Mouse (Mus musculus) adrenal gland, postnatal 10 days (tissue): Measurements from ENCODE around the gene Dand5. TPM values are rescaled to one million over a fixed set of nuclear protein-coding genes. Genes with fewer than 3 reads are reported as not detected.
"Not testable (repeated sequence)": the region's sequence is repeated elsewhere in the genome, so short reads cannot be mapped to it uniquely, and the experiment has no call there.

Experiments
- DNase-seq: peaks from one replicate; pipeline ENCODE4 v3.0.0; 2021; ENCODE audit warnings: mixed read lengths
- total RNA-seq, 2 experiments: library from RNA; stranded (reverse); gene quantifications; 2 replicates each; pipeline ENCODE4 v1.2.3; 2021

Gene Dand5
- total RNA-seq, 2 experiments from 2014 or later: 5.0 to 6.9 TPM

DNA sequence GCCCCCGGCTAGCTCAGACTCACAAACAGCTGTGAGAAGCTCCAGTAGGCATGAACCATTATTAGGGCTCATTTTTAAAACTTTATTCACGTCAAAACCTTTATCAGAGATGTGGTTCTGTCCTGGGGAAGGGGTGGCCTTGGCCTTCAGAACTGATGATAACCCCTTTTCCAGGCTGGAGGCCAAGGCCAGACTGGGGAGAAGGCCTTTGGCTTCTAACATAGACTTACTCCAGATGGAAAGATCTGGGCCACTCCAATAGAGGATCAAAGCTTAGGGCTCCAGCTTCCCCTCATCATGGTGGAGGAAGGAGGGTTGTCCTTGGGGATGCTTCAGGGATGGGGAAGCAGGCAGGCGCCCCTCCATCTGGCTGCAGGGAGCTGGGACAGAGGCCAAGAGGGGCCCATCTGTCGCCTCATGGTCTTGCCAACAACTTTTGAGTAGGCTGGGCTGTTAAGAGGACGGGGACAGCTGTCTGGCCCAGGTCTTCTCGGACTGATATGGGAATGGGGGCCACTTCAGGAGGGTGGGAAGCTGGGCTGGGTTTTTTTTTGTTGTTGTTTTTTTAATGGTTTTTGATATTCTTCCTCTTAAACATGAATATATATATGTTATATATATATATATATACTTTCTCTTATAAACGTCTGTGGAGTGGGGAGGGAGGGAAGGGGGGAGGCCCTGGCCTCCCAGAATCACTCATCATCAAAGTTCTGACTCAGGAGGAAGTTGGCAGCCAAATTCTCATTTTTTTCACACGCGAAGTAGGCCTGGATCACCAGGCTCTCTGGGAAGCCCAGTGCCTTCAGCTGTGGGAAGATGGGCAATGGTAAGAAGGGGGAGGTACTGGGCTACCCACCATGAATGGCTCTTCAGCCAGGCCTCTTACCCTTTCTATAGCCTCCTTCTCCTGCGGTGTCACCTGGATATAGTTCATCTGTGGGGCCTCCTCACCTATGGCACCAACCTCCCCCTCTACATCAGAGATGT is 12.5 kb upstream of the Dand5 start:
- peak; percentile 63 for DNase-seq

DNA sequence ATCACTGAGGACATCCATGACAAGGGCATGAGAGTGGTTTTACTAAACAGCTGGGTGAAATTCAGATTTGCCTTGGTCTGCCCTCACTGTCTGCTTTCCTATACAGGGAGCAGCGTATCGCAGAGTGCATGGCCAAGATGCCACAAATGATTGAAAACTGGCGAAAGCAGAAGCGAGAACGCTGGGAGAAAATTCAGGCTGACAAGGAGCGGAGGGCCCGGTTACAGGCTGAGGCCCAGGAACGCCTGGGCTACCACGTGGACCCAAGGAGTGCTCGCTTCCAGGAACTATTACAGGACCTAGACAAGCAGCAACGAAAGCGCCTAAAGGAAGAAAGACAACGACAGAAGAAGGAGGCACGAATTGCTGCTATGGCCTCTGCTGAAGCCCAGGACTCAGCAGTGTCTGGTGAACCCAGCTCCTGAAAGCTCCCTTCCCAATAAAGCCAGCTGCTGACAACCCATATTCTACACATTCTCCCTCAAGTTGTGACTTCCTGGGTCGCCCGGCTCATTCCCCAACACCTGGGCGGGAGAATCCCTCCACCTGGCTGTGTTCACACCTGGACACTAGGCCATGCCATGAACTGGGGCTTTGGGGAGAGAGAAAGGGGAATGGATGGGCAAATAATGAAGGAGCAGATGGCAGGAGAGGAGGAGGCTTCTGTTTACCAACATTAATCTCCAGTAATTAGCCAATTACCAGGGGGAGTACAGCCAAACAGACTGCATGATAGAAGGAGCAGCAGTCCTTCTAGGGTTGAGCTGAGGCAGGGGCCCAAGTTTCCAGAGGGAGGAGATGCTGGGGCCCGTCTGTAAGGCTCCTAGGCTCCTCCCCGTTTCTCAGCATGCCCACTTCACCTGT is 11.6 kb upstream of the Dand5 start:
- DNase-seq: no peak

DNA sequence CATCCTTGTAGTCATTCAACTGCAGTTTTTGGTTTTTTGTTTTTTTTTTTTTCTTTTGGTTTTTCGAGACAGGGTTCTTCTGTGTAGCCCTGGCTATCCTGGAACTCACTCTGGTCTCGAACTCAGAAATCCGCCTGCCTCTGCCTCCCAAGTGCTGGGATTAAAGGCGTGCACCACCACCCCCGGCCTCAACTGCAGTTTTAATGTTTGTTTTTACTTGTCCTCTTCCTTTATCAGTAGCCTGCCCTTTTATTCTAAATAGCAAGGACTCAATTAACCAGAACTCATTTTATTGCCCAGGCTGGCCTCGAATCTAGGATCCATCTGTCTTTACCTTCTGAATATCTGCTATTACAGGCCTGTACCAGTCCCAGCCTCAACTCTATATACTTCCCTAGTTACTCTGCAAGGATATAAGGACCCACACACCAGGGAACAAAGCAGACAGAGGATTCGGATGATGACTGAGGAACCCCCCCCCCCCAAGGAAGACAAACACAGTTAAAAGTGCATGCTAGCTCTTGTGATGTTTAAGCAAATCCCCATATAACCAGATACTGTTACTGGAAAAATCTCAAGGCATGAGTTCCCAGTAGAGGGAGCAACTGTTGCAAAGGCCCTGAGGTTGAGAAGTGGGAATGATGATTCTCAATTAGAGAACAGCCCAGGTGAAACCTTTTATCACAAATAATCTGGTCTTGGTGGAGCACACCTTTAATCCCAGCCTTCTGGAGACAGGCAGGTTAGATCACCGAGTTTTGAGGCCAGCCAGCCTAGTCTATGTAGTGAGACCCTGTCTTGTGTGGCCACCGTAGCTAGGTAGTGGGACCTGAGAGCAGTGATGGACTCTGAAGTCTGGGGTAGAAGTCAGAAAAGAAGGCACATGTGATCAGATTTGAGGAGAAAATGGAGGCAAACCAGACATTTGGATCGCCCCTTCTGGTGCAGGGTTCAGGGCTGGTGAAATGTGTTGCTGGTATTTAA is 10.4 kb upstream of the Dand5 start:
- no peak for DNase-seq

- peak; percentile 92 for DNase-seq
Measured at GRCm38 (mm10) chr8:84832034-84832717, 9.6 kb upstream of the Dand5 start.

DNA sequence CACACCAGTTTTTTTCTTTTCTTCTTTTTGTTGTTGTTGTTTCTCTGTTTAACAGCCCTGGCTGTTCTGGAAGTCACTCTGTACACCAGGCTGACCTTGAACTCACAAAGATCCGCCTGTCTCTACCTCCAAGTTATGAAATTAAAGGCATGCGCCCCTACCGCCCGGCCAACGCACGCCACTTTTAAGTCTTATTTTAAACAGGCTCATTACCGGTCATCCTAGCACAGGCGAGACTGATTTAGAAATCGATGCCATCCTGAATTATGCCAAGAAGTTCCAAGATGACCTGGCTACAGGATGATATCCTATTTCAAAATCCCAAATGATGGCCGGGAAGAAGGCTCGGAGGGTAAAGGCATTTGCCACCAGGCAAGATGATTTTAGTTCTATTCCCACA is 8.9 kb upstream of the Dand5 start, which contains the start of gene Gadd45gip1:
TSS of gene Gadd45gip1 (plus strand) at position 33 of the 400 bp plus-strand sequence.
- peak; percentile 54 for DNase-seq

DNA sequence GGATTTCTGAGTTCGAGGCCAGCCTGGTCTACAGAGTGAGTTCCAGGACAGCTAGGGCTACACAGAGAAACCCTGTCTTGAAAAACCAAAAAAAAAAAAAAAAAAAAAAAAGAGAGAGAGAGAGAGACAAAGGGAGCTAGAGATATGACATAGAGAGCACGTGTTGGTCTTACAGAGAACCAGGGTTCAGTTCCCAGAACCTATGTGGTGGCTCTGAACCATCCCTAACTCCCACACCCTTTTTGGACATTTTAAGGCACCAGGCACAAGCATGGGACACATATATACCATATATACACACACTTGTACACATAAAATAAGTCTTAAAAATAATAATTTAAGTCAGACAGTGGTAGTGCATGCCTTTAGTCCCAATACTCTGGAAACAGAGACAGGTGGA is 3.9 kb upstream of the Dand5 start:
- DNase-seq: not testable (repeated sequence)

DNA sequence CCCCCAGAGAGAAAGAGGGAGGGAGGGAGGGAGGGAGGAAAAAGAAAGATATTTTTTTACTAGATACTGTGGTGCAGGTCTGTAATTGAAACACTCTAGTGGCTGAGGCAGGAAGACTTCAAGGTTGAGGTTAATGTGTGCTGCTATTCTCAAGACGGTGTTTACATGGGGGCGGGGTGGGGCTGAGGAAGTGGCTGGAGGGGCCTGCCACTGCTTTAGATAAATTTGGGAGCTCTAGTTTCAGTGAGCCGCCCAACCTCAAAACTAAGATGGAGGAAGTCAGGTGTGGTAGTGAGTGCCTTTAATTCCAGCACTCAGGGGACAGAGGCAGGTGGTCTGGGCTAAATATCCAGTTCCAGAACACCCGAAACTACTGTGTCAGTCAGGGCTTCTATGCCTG is 3.0 kb upstream of the Dand5 start:
- no peak for DNase-seq

DNA sequence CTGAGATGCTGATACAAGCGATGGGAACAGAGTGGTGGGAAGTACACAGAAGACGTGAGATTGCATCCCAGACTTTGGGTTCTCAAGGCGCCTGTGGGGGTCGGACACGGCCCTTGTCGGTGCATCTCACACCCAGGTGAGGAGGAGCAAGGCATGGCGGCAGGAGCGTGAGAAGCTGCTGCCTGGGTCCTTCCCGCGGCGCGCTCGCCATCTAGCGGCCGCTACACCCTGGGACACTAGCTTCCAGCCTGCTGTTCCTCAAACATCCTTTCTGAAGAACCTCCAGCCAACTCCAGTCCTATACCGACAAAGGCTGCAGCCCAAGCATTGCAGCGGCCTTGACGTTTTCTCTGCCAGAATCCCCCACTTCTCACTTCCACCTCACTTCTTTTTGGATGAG is 1.0 kb upstream of the Dand5 start:
- DNase-seq: peak; percentile 74

GRCm38 (mm10) chr8:84816117-84816516 is 6.5 kb downstream of the Dand5 start:
- no peak for DNase-seq

DNA sequence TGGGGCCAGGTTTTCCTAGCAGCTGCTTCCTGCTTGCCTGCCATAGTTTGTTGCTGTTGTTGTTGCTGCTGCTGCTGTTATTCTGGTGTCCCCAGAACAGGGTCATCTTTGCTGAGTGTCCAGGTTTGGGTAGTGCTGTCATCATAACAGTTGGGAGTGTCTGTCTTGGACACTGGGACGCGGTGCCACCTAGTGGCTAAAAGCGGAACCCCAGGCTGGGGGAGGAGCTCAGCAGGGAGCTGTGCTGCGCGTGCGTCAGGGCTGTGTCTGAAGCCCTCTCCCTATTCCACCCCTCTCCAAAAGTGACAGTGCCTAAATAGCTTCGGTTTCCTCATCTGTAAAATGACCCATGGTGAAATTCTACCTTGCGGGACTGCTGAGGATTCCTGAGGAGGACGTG is 7.1 kb downstream of the Dand5 start:
- peak; percentile 99 for DNase-seq

DNA sequence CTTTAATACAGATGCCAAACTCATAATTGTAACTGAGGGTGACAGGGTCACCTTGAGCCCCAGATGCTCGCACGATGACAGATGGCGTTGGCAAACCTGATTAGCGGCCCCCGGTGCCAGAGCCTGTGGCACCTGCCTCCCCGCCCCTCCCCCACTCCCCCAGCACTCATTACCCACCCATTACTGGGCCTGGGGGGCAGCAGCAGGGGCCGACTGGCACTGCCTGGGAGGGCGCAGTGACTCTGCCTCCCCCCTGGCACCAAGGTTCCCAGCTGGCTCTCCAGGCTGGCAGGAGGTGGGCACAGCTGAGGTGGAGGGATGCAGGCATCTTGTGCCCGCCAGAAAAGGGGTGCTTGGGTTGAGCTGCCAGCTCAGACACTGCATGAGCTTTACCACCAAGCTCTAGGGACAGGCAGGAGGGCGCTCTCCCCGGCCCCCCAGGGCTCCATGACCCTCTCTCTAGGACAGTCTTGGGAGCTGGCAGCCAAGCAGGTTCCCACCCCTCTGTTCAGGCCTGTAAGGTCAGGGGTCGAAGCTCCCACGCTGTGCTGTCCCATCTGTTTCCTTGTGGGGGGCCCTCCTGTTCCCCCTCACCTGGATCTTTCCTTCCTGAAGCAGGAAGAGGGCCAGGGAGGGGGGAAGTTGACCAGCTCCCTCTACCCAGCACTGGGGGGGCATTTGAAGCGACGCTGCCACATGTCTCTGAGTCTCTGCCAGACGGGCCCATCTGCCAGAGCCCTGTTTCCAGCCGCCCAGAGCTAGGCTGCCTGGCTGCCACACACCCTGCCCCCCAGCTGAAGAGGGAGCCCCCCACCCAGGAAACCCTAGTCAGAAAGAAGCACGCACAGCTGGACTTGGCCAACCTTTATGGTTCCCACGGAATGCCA is 7.8 kb downstream of the Dand5 start:
- peak; percentile 20 for DNase-seq

DNA sequence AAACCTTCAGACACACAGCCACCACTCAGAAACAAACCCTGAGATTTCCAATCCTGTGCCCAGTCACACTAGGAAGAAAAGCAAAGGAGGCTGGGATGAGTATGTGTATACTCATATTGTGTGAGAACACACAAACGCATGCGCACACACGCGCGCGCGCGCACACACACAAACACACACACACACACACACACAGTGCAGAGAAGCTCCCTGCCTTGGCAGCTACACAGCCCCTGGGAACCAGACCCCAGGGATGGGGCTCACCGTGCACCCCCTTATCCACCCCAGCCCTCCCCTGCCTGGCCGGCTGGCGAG is 8.4 kb downstream of the Dand5 start:
- no peak for DNase-seq

- DNase-seq: no peak
Measured at GRCm38 (mm10) chr8:84813830-84814229, 8.8 kb downstream of the Dand5 start.

DNA sequence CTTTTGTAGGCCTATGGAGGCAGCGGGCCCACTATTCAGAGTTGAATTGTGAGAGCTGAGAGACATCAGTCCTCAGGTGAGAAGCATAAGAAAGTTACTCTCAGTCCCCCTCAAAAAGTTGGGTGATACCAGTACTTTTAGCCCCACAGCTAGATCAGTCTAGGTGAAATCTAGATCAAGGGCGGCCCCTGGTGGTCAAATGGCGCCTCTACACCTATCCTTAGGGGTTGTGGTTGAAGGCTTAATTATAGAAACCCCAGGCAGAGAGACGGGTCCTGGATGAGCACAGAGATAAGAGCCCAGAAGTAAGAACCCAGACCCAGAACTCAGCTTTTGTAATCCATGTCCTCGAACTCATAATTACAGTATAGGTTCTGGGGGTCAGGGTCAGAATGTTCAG is 9.6 kb downstream of the Dand5 start:
- peak; percentile 90 for DNase-seq

- no peak for DNase-seq
Measured at GRCm38 (mm10) chr8:84811303-84811702, 11.3 kb downstream of the Dand5 start.

- DNase-seq: peak; percentile 97
Measured at GRCm38 (mm10) chr8:84810896-84811295, 11.7 kb downstream of the Dand5 start.

DNA sequence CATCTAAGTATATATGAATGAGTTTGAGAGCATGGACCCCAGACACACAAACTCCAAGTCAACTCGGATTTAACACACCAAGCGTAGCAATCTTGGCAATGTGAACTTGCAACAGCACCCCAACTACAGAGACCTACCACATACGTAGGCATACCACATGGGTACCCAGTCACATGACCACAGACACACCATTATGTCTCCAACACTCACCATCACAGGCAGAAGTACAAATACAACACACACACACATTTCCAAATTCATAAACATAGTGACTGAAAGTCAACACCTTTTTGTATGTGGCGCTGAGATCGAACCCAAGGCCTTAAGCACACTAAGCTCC is 12.7 kb downstream of the Dand5 start:
- no peak for DNase-seq

DNA sequence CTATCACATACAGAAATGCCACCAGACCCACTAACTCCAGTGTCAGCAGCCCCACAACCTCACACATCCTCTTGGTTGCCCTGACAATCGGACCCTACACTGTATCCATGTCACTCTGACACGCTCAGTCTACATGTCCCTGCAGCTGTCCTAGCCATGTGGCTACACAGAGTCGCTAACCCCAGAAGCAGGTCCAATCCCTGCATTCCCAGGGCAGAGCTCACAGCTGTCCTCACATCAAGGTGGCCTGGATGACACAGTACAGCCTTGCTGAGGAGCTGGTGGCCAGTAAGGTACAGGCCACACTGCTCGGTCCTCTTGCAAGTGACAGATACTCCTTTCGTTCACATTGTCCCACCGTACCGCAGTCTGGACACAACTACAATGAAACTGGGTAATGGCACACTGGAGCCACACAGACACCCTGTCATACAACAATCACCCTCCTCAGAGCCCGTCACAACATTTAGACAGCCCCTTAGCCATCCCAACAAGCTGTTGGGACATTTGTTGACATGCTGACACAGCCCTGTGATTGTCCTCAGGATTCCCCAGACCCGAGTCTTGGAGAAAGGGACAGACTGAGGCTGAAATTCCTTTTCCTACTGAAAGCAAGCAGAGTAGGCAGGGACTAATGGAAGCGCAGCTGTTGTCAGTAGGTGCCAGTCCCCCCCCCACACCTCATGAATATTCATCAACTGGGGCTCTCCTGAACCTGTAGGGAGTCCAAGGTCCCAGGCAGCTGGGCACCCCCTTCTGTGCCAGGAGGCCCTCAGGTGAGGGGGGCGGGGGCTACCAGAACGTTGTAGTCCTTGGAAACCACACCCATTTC is 13.3 kb downstream of the Dand5 start:
- no peak for DNase-seq

- DNase-seq: no peak
Measured at GRCm38 (mm10) chr8:84806031-84806430, 16.6 kb downstream of the Dand5 start.
